Mouse (Mus musculus): ENCODE results near the gene Tcf20. TPM values are rescaled to one million over a fixed set of nuclear protein-coding genes. Genes with fewer than 3 reads are reported as not detected.

The Tcf20 gene
- polyA plus RNA-seq, 1 experiment from 2014 or later = 9.3 TPM

DNA sequence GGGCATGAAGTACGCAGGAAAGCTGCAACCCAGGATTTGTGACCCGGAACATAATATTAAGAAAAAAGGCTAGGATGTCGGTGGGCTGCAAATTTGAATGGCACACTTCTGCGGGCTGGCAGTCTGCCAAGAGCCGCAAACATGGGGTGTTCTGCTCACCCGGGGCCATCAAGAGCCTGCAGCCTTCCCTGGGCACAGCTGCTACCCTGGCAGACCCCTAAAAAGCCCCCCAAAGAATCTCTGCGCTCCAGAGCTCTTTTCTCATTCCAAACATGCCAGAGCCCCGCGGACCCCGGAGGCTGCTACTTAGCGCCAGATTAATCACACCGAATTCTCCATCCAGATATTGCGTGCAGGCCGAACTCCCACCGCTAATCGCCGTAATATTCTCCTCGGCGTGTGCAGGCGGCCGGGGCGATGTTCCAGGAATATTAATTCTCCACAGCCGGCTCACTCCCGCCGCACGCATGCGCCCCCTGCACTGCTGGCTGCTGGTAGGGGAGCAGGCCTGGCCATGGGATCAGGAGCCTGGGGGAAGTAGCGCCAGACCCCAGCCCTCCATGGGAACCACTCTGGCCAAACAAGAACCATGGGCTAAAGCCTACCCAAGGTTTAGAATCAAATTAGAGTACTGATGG is 70.3 kb downstream of the Tcf20 start:
- WGBS = 45% methylated on average over 28 of the region's 28 CpGs
- Histone ChIP-seq H3K36me3 (no peaks in the 10 kb centered on the region), H3K9me3 (replicated peaks) (no peaks in the 10 kb centered on the region), H3K27ac (no peak overlapping the region), H3K27me3 (peaks cover 63% of the 10 kb centered on the region), H3K4me2 (peak overlapping the region; percentile 41), H3K4me1 (peaks cover 46% of the 10 kb centered on the region), H3K9ac (no peak overlapping the region), H3K4me3 (replicated peaks) (no peak overlapping the region)
- ATAC-seq (replicated peaks; ENCODE audit: low FRiP score) = no peak

DNA sequence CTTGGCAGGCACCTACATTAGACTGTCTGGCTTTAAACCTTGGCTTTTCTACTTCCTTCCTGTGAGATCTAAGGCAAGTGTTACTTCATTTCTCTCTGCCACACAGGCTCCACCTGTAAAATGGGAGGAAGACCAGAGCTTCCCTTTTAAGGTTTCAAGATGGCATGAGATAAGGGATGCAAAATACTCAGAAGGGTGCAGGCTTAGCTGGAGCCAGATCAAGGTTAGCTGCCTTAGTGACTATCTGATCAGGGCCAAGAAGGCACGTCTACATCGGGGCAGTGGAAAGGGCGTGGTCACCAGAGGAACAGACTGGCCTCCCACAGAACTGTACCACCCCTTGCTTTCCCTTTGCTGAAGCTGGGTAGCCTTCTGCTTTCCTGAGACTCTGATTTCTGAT is 73.2 kb downstream of the Tcf20 start:
- H3K9me3 ChIP-seq (replicated peaks) = no peaks in the 10 kb centered on the region
- no peak overlapping the region for H3K9ac ChIP-seq
- no peaks in the 10 kb centered on the region for H3K36me3 ChIP-seq
- no peak for ATAC-seq (replicated peaks; ENCODE audit: low FRiP score)
- 59% methylated on average over 3 of the region's 3 CpGs for WGBS
- H3K27ac ChIP-seq = no peak overlapping the region
- H3K4me1 ChIP-seq = peaks cover 46% of the 10 kb centered on the region
- peaks cover 83% of the 10 kb centered on the region for H3K27me3 ChIP-seq
- H3K4me3 ChIP-seq (replicated peaks) = no peak overlapping the region
- H3K4me2 ChIP-seq = no peak overlapping the region

DNA sequence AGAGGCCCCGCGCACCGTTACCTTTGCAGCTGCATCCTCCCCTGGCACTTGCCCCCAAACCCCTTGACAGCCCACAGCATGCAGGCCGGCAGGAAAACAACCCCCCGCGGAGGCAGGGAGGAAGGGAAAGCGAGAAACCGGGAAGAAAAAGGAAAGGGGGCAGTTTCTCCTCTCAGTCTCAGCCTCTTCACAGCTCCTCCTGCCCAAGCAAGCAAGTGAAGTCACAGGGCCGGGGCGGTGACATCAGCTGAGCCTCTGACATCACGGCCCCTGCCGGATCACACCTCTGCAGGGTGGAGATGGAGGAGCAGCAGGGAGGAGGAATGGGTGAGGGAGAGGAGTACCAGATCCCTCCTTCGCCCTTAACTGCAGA is 75.7 kb downstream of the Tcf20 start:
- Histone ChIP-seq H3K4me2 (peak overlapping the region; percentile 66), H3K36me3 (no peaks in the 10 kb centered on the region), H3K27me3 (peaks cover 73% of the 10 kb centered on the region), H3K9me3 (replicated peaks) (no peaks in the 10 kb centered on the region), H3K4me3 (replicated peaks) (peak overlapping the region; percentile 33), H3K27ac (no peak overlapping the region), H3K4me1 (peaks cover 27% of the 10 kb centered on the region), H3K9ac (peak overlapping the region; percentile 24; the same call in 1 of the 2 replicates)
- ATAC-seq (replicated peaks; ENCODE audit: low FRiP score) = no peak
- WGBS = 4% methylated on average over 13 of the region's 13 CpGs

DNA sequence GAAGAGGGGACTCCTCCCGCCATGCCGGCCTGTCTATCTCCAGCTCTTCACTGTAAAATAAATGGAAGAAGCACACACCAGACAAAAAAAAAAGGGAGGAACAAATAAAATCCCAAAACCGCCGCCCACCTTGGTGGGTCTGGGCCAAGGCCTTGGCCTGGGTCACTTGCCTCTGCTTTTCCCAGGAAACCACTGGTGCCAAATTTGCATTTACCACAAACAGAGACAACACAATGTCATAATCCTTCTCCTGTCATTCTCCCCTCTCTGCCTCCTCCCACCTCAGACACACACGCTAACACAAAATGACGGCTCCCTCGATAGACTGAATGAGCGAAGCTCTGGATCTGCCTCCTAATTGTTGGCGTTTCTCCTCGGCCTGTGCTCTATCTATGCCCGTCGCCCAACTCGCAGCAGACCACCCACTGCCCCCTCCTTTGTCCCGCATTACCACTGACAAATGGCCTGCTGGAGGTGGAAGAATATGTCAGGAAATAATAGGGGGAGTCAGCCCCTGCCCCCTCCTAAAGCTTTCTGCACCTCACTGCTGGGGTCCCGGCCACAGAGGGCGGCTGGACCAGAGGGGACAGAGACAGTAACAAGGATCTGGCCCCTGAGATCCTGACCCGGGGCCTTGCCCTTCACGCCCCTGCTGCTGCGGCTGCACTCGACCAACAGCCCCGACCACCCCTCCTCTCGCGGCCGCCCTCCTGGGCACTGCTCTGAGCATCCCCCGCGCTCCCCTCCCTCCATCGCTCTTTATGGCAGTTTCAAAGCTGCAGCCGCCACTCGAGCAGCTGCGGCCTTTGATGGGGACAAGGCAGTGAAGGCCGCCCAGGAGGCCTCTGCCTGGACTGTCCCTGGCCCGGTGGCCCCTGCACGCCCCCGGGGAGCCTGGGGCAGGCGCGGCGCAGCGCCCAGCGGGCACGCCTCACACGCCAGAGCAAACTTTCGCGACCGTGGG is 76.4 kb downstream of the Tcf20 start:
- peaks cover 70% of the 10 kb centered on the region for H3K27me3 ChIP-seq
- H3K9me3 ChIP-seq (replicated peaks) = no peaks in the 10 kb centered on the region
- no peak overlapping the region for H3K27ac ChIP-seq
- ATAC-seq (replicated peaks; ENCODE audit: low FRiP score) = 0 out of 2 replicates have a peak, but pooled peaks have one; percentile 41
- H3K4me3 ChIP-seq (replicated peaks) = peak overlapping the region; percentile 33
- H3K4me1 ChIP-seq = peaks cover 29% of the 10 kb centered on the region
- peak overlapping the region; percentile 66 for H3K4me2 ChIP-seq
- no peaks in the 10 kb centered on the region for H3K36me3 ChIP-seq
- peak overlapping the region; percentile 24; the same call in 1 of the 2 replicates for H3K9ac ChIP-seq
- 12% methylated on average over 44 of the region's 44 CpGs for WGBS

DNA sequence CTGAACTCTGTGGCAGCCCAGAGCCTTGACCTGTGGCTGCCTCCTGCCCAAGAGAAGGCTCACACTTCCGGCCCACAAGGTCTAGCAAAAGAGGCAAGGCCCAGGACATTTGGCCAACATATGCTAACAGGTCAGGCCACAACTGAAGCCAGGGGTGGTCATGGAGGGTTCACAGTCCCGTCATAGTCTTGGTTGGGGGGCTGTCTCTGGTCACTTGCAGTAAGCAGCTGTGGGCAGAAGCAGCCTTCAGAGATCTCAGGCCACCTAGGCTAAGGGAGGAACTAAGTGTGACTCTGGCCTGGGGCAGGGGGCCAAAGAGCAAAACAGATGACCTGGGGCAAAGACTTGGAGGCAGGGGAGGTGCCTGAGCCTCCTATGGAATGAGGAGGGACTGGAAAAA is 77.1 kb downstream of the Tcf20 start:
- H3K9ac ChIP-seq = no peak overlapping the region
- no peaks in the 10 kb centered on the region for H3K9me3 ChIP-seq (replicated peaks)
- H3K4me3 ChIP-seq (replicated peaks) = no peak overlapping the region
- peaks cover 33% of the 10 kb centered on the region for H3K4me1 ChIP-seq
- ATAC-seq (replicated peaks; ENCODE audit: low FRiP score) = no peak
- H3K4me2 ChIP-seq = no peak overlapping the region
- H3K36me3 ChIP-seq = no peaks in the 10 kb centered on the region
- peaks cover 67% of the 10 kb centered on the region for H3K27me3 ChIP-seq
- WGBS = 72% methylated on average over 2 of the region's 2 CpGs
- H3K27ac ChIP-seq = no peak overlapping the region

DNA sequence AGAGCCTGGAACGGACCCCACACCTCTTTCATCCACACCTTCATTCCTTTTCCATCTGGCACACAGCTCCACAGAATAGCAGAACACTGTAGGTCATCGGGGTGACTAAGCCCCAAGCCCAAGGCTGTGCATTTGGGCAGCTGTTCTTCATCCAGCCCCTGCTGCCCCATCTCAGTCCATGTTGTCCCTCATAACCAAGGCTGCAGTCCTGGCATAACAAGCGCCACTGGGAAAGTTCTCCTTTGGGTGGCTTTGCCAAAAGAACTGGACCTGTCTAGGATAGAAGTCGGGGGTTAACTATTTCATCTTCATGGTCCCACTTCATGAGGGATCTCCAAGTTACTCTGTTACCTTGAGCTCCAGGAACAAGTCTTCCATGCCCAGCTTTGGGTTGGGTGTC is 77.9 kb downstream of the Tcf20 start:
- ATAC-seq (replicated peaks; ENCODE audit: low FRiP score) = no peak
- Histone ChIP-seq H3K4me3 (replicated peaks) (no peak overlapping the region), H3K27ac (no peak overlapping the region), H3K27me3 (peaks cover 65% of the 10 kb centered on the region), H3K4me1 (peaks cover 33% of the 10 kb centered on the region), H3K9me3 (replicated peaks) (no peaks in the 10 kb centered on the region), H3K9ac (no peak overlapping the region), H3K36me3 (no peaks in the 10 kb centered on the region), H3K4me2 (no peak overlapping the region)
- WGBS = 80% methylated on average over 4 of the region's 4 CpGs

DNA sequence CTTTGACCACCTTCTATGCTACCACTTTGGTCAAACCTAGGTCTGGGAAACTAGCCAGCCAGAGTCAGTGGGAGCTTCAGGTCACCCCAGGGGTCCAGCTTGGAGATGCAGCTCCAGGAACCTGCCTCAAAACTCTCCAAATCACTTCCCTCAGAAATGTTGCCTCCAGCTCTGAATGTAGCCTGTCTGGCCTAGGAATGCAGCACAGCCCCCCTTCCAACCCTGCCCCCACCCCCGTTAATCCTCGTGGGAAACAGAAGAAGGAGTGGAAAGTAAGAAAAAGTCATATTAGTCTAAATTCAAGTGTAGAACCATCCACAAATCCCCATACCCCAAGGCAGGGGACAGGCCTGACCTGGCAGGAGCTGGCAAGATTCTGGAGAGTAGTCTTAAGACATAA is 79.2 kb downstream of the Tcf20 start:
- no peak overlapping the region for H3K9ac ChIP-seq
- WGBS = 46% methylated on average over 2 of the region's 2 CpGs
- no peaks in the 10 kb centered on the region for H3K9me3 ChIP-seq (replicated peaks)
- no peak for ATAC-seq (replicated peaks; ENCODE audit: low FRiP score)
- peaks cover 56% of the 10 kb centered on the region for H3K27me3 ChIP-seq
- no peak overlapping the region for H3K4me2 ChIP-seq
- no peak overlapping the region for H3K27ac ChIP-seq
- H3K4me3 ChIP-seq (replicated peaks) = no peak overlapping the region
- H3K4me1 ChIP-seq = peaks cover 33% of the 10 kb centered on the region
- H3K36me3 ChIP-seq = no peaks in the 10 kb centered on the region

DNA sequence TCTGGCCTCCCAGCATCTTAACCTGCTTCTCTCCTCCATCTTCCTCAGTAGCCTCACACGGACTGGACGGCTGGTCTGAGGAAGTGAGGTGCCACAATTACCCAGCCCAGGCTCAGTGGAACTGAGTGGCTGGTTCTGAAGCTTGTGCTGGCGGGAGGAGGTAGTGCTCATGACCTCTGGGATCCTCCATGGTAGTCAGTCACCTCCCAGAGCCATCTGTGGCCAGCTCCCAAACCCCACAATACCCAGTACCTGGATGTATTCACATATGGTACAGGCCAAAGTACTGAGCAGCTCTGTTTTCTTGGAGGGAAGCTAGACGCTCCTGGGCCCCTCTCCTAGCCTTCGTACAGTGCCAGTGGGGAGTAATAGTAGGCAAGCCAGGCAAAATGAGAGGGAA is 80.4 kb downstream of the Tcf20 start:
- Histone ChIP-seq H3K27me3 (peaks cover 44% of the 10 kb centered on the region), H3K4me2 (no peak overlapping the region), H3K27ac (no peak overlapping the region), H3K4me1 (peaks cover 40% of the 10 kb centered on the region), H3K4me3 (replicated peaks) (no peak overlapping the region), H3K9ac (no peak overlapping the region), H3K36me3 (no peaks in the 10 kb centered on the region), H3K9me3 (replicated peaks) (no peaks in the 10 kb centered on the region)
- 89% methylated on average over 5 of the region's 5 CpGs for WGBS
- no peak for ATAC-seq (replicated peaks; ENCODE audit: low FRiP score)

DNA sequence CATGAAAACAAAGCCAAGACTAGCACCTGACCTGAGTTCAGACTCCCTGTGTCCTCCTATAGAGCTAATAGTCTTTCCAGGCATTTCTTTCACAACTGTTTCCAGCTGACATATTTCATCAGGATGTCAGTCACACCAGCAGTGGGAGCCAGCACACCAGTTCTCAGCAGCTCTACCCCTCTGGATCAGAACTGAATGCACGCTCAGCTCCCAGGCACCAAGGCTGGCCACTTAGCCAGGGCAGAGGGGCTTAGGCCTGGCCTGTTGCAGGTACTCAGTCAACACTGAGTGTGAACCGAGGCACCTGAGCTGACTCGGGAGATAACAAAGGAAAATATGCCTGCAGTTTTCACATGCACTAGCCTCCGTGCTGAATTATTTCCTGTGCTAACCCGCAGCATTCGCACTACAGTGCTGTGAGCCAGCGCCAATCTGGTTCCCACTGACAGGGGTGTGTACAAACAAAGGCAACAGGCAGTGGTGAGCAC is 81.1 kb downstream of the Tcf20 start:
- WGBS = 64% methylated on average over 7 of the region's 7 CpGs
- no peak for ATAC-seq (replicated peaks; ENCODE audit: low FRiP score)

DNA sequence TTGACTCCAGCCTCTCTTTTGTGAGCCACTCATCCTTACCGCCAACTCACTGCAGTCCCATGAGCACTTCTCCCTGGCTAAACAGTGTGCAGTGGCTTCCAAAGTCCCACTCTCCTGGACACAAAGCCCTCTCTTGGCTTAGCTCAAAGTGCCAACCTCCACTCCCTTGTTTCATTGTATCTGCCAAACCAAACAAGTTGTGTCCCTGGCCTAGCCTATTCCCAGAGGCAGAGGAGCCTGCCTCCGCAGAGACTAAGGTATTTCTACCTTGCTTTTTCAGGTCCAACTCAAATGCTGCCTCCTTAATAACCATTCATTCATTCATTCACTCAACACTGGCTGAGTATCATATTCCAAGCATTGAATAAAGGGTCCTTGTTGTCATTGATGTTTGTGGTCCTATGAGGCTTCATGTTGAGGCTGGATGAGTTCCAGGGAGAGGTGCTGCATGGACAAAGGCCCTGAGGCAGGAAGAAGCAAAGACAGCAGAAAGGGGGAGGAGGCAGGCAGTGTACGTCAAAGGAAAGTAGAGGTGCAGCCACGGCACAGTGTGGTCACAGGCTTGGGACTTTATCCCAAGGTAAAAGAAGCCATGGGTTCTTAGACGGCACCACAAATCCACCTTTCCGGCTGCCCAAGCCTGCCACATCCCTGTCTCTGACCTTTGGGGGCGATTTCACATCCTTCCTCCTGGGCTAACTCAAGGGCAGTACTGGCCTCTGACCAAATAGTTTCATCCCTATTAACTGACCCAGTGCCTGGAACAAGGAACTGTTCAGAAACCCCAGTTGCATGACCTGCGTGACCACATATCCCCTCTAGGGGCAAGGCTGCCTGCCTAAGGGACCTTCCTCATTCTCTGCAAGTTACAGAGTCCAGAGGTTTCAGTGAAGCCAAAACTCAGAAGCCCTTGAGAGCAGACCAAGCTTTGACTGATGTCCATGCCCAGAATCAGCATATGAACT is 82.0 kb downstream of the Tcf20 start:
- no peak overlapping the region for H3K9ac ChIP-seq
- no peak overlapping the region for H3K4me3 ChIP-seq (replicated peaks)
- 84% methylated on average over 8 of the region's 8 CpGs for WGBS
- no peaks in the 10 kb centered on the region for H3K9me3 ChIP-seq (replicated peaks)
- H3K36me3 ChIP-seq = no peaks in the 10 kb centered on the region
- ATAC-seq (replicated peaks; ENCODE audit: low FRiP score) = no peak
- H3K27me3 ChIP-seq = peaks cover 29% of the 10 kb centered on the region; the same call in 1 of the 2 replicates
- H3K4me2 ChIP-seq = no peak overlapping the region
- no peak overlapping the region for H3K27ac ChIP-seq
- H3K4me1 ChIP-seq = peaks cover 40% of the 10 kb centered on the region

More for the DNA sequence above, 81.1 kb downstream of the Tcf20 start:
- Histone ChIP-seq H3K4me1 (peaks cover 40% of the 10 kb centered on the region), H3K36me3 (no peaks in the 10 kb centered on the region), H3K4me3 (replicated peaks) (no peak overlapping the region), H3K27ac (no peak overlapping the region), H3K4me2 (no peak overlapping the region), H3K27me3 (peaks cover 37% of the 10 kb centered on the region), H3K9me3 (replicated peaks) (no peaks in the 10 kb centered on the region), H3K9ac (no peak overlapping the region)

DNA sequence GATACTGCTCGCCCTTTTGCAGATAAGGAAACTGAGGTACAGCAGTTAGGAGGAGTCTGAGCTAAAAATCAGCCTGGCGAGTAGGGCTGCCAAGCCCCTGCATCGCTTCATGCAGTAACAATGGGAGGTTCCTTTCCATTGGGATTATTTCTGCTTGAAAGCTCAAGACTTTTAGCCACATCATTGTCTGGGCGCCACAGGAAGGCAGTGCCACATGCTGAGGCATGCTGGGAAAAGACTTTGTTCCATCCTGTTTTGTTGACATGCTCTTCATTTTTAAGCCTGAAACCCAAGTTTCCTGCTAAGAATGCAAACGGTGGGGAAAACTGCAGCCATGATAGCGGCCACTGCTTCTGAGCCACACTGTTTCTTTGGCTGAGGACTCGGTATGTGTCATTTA is 83.1 kb downstream of the Tcf20 start:
- peaks cover 46% of the 10 kb centered on the region for H3K4me1 ChIP-seq
- H3K9ac ChIP-seq = no peak overlapping the region
- no peak overlapping the region for H3K4me3 ChIP-seq (replicated peaks)
- H3K27ac ChIP-seq = no peak overlapping the region
- 72% methylated on average over 7 of the region's 7 CpGs for WGBS
- peaks cover 17% of the 10 kb centered on the region; the same call in 1 of the 2 replicates for H3K27me3 ChIP-seq
- no peak overlapping the region for H3K4me2 ChIP-seq
- no peaks in the 10 kb centered on the region for H3K36me3 ChIP-seq
- no peaks in the 10 kb centered on the region for H3K9me3 ChIP-seq (replicated peaks)
- ATAC-seq (replicated peaks; ENCODE audit: low FRiP score) = no peak

All from kidney, embryonic 15.5 days (tissue).